Mouse (Mus musculus) hindbrain, embryonic 14.5 days (tissue): ENCODE data around the gene Gbe1. TPM values are rescaled to one million over a fixed set of nuclear protein-coding genes. Genes with fewer than 3 reads are reported as not detected.

Source experiments
- ATAC-seq: fragments of 200-750 bp; cut with Nextera tagmentation; 2 replicates; pipeline ENCODE4 v1.8.0; 2017; ENCODE audit warnings: moderate number of reproducible peaks, mild to moderate bottlenecking, moderate TSS enrichment, moderate library complexity; ENCODE audit not compliant: low FRiP score
- DNase-seq: peaks from one replicate; pipeline ENCODE4 v3.0.0-alpha.2; 2015; ENCODE audit warnings: low spot score
- H3K27ac ChIP-seq: fragments of 300-500 bp; sonication (generic); 2 replicates; pipeline ENCODE4 v1.5.1; 2014; ENCODE audit warnings: mild to moderate bottlenecking, moderate library complexity
- H3K27me3 ChIP-seq: fragments of 300-500 bp; sonication (generic); 2 replicates; pipeline ENCODE4 v1.6.1; 2014; ENCODE audit warnings: mild to moderate bottlenecking, low read length, mixed read lengths; ENCODE audit not compliant: control insufficient read depth, insufficient read depth
- H3K36me3 ChIP-seq: fragments of 300-500 bp; sonication (generic); replicated peaks from 2 replicates; pipeline ENCODE4 v1.6.1; 2014; ENCODE audit not compliant: control insufficient read depth, insufficient read depth
- H3K4me1 ChIP-seq: fragments of 300-500 bp; sonication (generic); replicated peaks from 2 replicates; pipeline ENCODE4 v1.6.1; 2014; ENCODE audit warnings: antibody characterized with exemption, low read length, mixed read lengths; ENCODE audit not compliant: control insufficient read depth, insufficient read depth
- H3K4me2 ChIP-seq: fragments of 300-500 bp; sonication (generic); replicated peaks from 2 replicates; pipeline ENCODE4 v1.6.1; 2014; ENCODE audit warnings: mild to moderate bottlenecking, moderate library complexity
- H3K4me3 ChIP-seq: fragments of 300-500 bp; sonication (generic); replicated peaks from 2 replicates; pipeline ENCODE4 v1.5.1; 2014; ENCODE audit warnings: mild to moderate bottlenecking, low read length
- H3K9ac ChIP-seq: fragments of 300-500 bp; sonication (generic); 2 replicates; pipeline ENCODE4 v1.6.1; 2014
- H3K9me3 ChIP-seq: fragments of 300-500 bp; sonication (generic); 2 replicates; pipeline ENCODE4 v1.6.1; 2016; ENCODE audit warnings: low read length; ENCODE audit not compliant: control insufficient read depth
- WGBS: fragments of 180-500 bp; shearing (Covaris S2); extraction: QIAGEN DNeasy Blood & Tissue Kit; methylation state at CpG from one replicate; pipeline ENCODE4 v1.1.7; 2014; 5-methylcytosine and 5-hydroxymethylcytosine counted together
- polyA plus RNA-seq: library from polyadenylated mRNA; unstranded; fragments of >200 nt; fragmentation: Nextera tagmentation; extraction: Ambion mirVana; gene quantifications from 2 replicates; pipeline ENCODE4 v1.2.1, GENCODE M21; 2014

The Gbe1 gene
- polyA plus RNA-seq, 1 experiment from 2014 or later = 17.4 TPM

- Histone ChIP-seq H3K4me2 (no peak overlapping the region), H3K27ac (no peak overlapping the region), H3K4me1 (no peaks in the 10 kb centered on the region), H3K9me3 (0 out of 2 replicates have a peak, but pooled peaks cover 8% of the 10 kb centered on the region), H3K4me3 (no peak overlapping the region), H3K27me3 (no peaks in the 10 kb centered on the region), H3K36me3 (no peaks in the 10 kb centered on the region), H3K9ac (no peak overlapping the region)
- 98% methylated on average over 3 of the region's 3 CpGs for WGBS
- ATAC-seq (no peak), DNase-seq (no peak)
These were observed 288.6 kb downstream of the Gbe1 start for GRCm38 (mm10) chr16:70602326-70602725.

DNA sequence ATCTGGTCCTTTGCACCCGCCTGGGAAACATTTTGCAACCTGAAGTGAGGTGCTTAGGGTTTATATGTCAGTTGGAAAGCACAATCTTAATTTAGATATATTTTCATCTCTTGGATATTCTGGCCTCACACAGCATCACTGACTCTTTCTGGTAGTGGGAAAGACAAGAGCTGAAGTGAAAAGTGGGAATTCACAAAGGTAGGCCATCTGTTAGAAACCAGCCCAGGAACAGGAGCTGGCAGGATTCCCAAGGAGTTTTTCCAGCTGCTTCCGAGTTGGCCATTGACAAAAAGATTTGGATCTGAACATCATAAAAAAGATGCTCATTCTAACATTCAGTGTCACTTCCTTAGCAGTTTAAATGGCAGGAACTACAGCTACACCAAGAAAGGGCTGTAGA lies 294.6 kb downstream of the Gbe1 start:
- no peak overlapping the region for H3K27ac ChIP-seq
- 77% methylated on average over 2 of the region's 2 CpGs for WGBS
- H3K4me1 ChIP-seq = no peaks in the 10 kb centered on the region
- H3K4me3 ChIP-seq = no peak overlapping the region
- no peak overlapping the region for H3K4me2 ChIP-seq
- H3K27me3 ChIP-seq = no peaks in the 10 kb centered on the region
- no peak for ATAC-seq
- DNase-seq = no peak
- no peaks in the 10 kb centered on the region for H3K36me3 ChIP-seq
- H3K9me3 ChIP-seq = 0 out of 2 replicates have a peak, but pooled peaks cover under 1% of the 10 kb centered on the region
- no peak overlapping the region for H3K9ac ChIP-seq

GRCm38 (mm10) chr16:70617691-70618090 lies 303.9 kb downstream of the Gbe1 start:
- Histone ChIP-seq H3K9ac (no peak overlapping the region), H3K4me1 (no peaks in the 10 kb centered on the region), H3K27me3 (no peaks in the 10 kb centered on the region), H3K36me3 (no peaks in the 10 kb centered on the region), H3K9me3 (no peaks in the 10 kb centered on the region), H3K4me2 (no peak overlapping the region), H3K27ac (no peak overlapping the region), H3K4me3 (no peak overlapping the region)
- DNase-seq = no peak
- 63% methylated on average over 1 of the region's 1 CpGs for WGBS
- no peak for ATAC-seq

- WGBS = 76% methylated on average over 3 of the region's 3 CpGs
- no peak overlapping the region for H3K27ac ChIP-seq
- H3K4me1 ChIP-seq = no peaks in the 10 kb centered on the region
- no peak overlapping the region for H3K4me3 ChIP-seq
- H3K9ac ChIP-seq = no peak overlapping the region
- ATAC-seq (no peak), DNase-seq (no peak)
- no peaks in the 10 kb centered on the region for H3K27me3 ChIP-seq
- H3K4me2 ChIP-seq = no peak overlapping the region
- H3K9me3 ChIP-seq = no peaks in the 10 kb centered on the region
- H3K36me3 ChIP-seq = no peaks in the 10 kb centered on the region
These were observed 304.4 kb downstream of the Gbe1 start for GRCm38 (mm10) chr16:70618168-70618567.
